24 mouse cellular contexts compared by ENCODE assay signal in genomic region chr11:94941776-94942175, GRCm38 (mm10). TPM values are rescaled to one million over a fixed set of nuclear protein-coding genes. Genes with fewer than 3 reads are reported as not detected.
DNase-seq lines count a peak whose midpoint lies in the region; ATAC-seq and TF ChIP-seq lines count a peak whose summit lies in the region.
"Had no signal": no experiment of that assay in that cellular context is flagged by ENCODE, and none has a peak within 500 bp of the region (broad histone marks: within the 10 kb centered on the region; RNA-seq: fewer than 3 reads in every experiment).

No protein-coding gene starts in this region.

- H3K9me3 ChIP-seq in heart, embryonic 13.5 days, result no peaks in the 10 kb centered on the region
- H3K9me3 ChIP-seq in heart, embryonic 11.5 days (replicated peaks; ENCODE audit: control insufficient read depth, low read length), result no peaks in the 10 kb centered on the region

- H3K9ac ChIP-seq in heart, embryonic 13.5 days, result peak overlapping the region; percentile 29; the same call in 1 of the 2 replicates
- H3K9ac ChIP-seq in heart, embryonic 11.5 days (ENCODE audit: low read depth, low read length), result no peak overlapping the region
- H3K9ac ChIP-seq: liver, postnatal 0 days had no signal

- H3K4me1 ChIP-seq in heart, embryonic 13.5 days, result peaks cover 40% of the 10 kb centered on the region
- peaks cover 10% of the 10 kb centered on the region; the same call in 1 of the 2 replicates for H3K4me1 ChIP-seq in heart, embryonic 11.5 days (ENCODE audit: control insufficient read depth, insufficient read depth, low read length)
- 0 out of 2 replicates have a peak, but pooled peaks cover 5% of the 10 kb centered on the region for H3K4me1 ChIP-seq in embryonic fibroblast, embryonic 13.5 days (ENCODE audit: control insufficient read depth, insufficient read depth, low read length)

- no peak for DNase-seq in layer of hippocampus, adult 2 months (ENCODE audit: low spot score in 2 of 2)
- no peak for DNase-seq in layer of hippocampus, adult 18-20 months (ENCODE audit: low spot score in 2 of 2)
- DNase-seq in yolk sac, embryonic 10.5 days (ENCODE audit: low spot score), result peak; percentile 76
- no peak for DNase-seq in embryo, embryonic 10.5 days (ENCODE audit: low spot score)
- DNase-seq: heart, adult 2 months; right cerebral cortex, postnatal 25 days had no signal

- H3K4me2 ChIP-seq in heart, embryonic 13.5 days, result peak overlapping the region; percentile 10; the same call in 1 of the 2 replicates
- H3K4me2 ChIP-seq in heart, embryonic 11.5 days, result no peak overlapping the region
- H3K4me2 ChIP-seq: midbrain, embryonic 11.5 days had no signal

- peak overlapping the region; percentile 86 for H3K27ac ChIP-seq in heart, embryonic 13.5 days (replicated peaks)
- H3K27ac ChIP-seq in heart, embryonic 11.5 days (ENCODE audit: low read depth, low read length), result no peak overlapping the region
- no peak overlapping the region; the same call in 1 of the 2 replicates for H3K27ac ChIP-seq in layer of hippocampus, adult 2 months
- peak overlapping the region; percentile 87 for H3K27ac ChIP-seq in embryonic fibroblast, embryonic 13.5 days (ENCODE audit: insufficient read depth, low read length)
- H3K27ac ChIP-seq: heart, adult 2 months; macrophage had no signal

- TF ChIP-seq CTCF in layer of hippocampus, adult 2 months (conservative IDR thresholded peaks at IDR 0.05), result no peak
- TF ChIP-seq CTCF in embryonic fibroblast, embryonic 13.5 days (IDR thresholded peaks at IDR 0.05; ENCODE audit: borderline replicate concordance, insufficient read depth, low read length), result no peak

- H3K4me3 ChIP-seq in heart, embryonic 13.5 days, result no peak overlapping the region
- no peak overlapping the region for H3K4me3 ChIP-seq in heart, embryonic 11.5 days (ENCODE audit: low read depth, low read length)
- peak overlapping the region; percentile 31; the same call in 1 of the 2 replicates for H3K4me3 ChIP-seq in layer of hippocampus, adult 2 months
- no peak overlapping the region for H3K4me3 ChIP-seq in embryonic fibroblast, embryonic 13.5 days (ENCODE audit: insufficient read depth, low read length)
- H3K4me3 ChIP-seq: erythroblast, embryonic 14.5 days; heart, adult 2 months had no signal

- peaks cover 84% of the 10 kb centered on the region for H3K27me3 ChIP-seq in heart, embryonic 13.5 days (replicated peaks)
- H3K27me3 ChIP-seq in heart, embryonic 11.5 days (ENCODE audit: control insufficient read depth, insufficient read depth, low read length), result peaks cover 17% of the 10 kb centered on the region
- H3K27me3 ChIP-seq: Patski had no signal

- WGBS in heart, embryonic 13.5 days, result 69% methylated on average over 8 of the region's 8 CpGs
- 70% methylated on average over 8 of the region's 8 CpGs for WGBS in heart, embryonic 11.5 days (ENCODE audit: insufficient replicate concordance)

- TF ChIP-seq POLR2A in embryonic fibroblast, embryonic 13.5 days (IDR thresholded peaks at IDR 0.05; ENCODE audit: low read depth, low read length), result no peak

- peaks cover 71% of the 10 kb centered on the region for H3K36me3 ChIP-seq in heart, embryonic 13.5 days
- H3K36me3 ChIP-seq in heart, embryonic 11.5 days (ENCODE audit: control insufficient read depth, insufficient read depth, low read length), result no peaks in the 10 kb centered on the region

- no peak for ATAC-seq in heart, embryonic 13.5 days (ENCODE audit: extremely low read depth, insufficient number of reproducible peaks, low FRiP score, low TSS enrichment)
- ATAC-seq in heart, embryonic 11.5 days (replicated peaks; ENCODE audit: insufficient number of reproducible peaks, low FRiP score, low TSS enrichment), result no peak
- ATAC-seq: activated CD4-positive, CD25-positive, alpha-beta regulatory T cell, adult 4 months; Patski had no signal

RNA-seq across cellular contexts. Expression of gene Col1a1, which starts 5.8 kb away (rescaled TPM):
- 415 and 595 TPM in 2 replicates for polyA plus RNA-seq in heart, embryonic 13.5 days (2015; fragmentation: Nextera tagmentation; extraction: Ambion mirVana)
- polyA plus RNA-seq in heart, embryonic 11.5 days (2014; fragmentation: Nextera tagmentation; extraction: Ambion mirVana), result 129 and 157 TPM in 2 replicates
- 10 to 100 TPM in 1 of 2 experiments, 1 to 10 TPM in 1; 9.6 to 14.0 TPM for total RNA-seq in layer of hippocampus, adult 2 months (2021)
- 1 to 10 TPM; 4.3 to 5.2 TPM for total RNA-seq in layer of hippocampus, adult 18-20 months (2021)
- 6,098 and 7,850 TPM in 2 replicates for polyA plus RNA-seq in embryonic fibroblast, embryonic 13.5 days (2011; ENCODE audit: insufficient read length, low read depth, missing spikeins)

RNA-seq across cellular contexts. Expression of gene Hils1, which starts 25.6 kb away (rescaled TPM):
- polyA plus RNA-seq in heart, embryonic 13.5 days (2015; fragmentation: Nextera tagmentation; extraction: Ambion mirVana), result 0.23 TPM in 1 of 2 replicates, not detected in the other
- 0.24 TPM in 1 of 2 replicates, not detected in the other for polyA plus RNA-seq in heart, embryonic 11.5 days (2014; fragmentation: Nextera tagmentation; extraction: Ambion mirVana)
- total RNA-seq in layer of hippocampus, adult 2 months (2021), result not detected
- total RNA-seq in layer of hippocampus, adult 18-20 months (2021), result not detected
- not detected in 2 replicates for polyA plus RNA-seq in embryonic fibroblast, embryonic 13.5 days (2011; ENCODE audit: insufficient read length, low read depth, missing spikeins)
- total RNA-seq: adrenal gland, postnatal 4 days; gastrocnemius, postnatal 14 days; heart, adult 2 months; layer of hippocampus, adult 8-10 months; left cerebral cortex, adult 8-10 months had no signal
- polyA plus RNA-seq: activated CD4-positive, CD25-positive, alpha-beta regulatory T cell, adult 4 months; C2C12; cortical plate, adult 2 months; erythroblast, embryonic 14.5 days; hindbrain, embryonic 11.5 days; kidney, postnatal 0 days; liver, postnatal 0 days; macrophage; midbrain, embryonic 11.5 days; neural tube, embryonic 14.5 days; Patski had no signal

RNA-seq across cellular contexts. Expression of gene Sgca, which starts 34.4 kb away (rescaled TPM):
- polyA plus RNA-seq in heart, embryonic 13.5 days (2015; fragmentation: Nextera tagmentation; extraction: Ambion mirVana), result 27.0 and 29.2 TPM in 2 replicates
- 24.7 and 25.3 TPM in 2 replicates for polyA plus RNA-seq in heart, embryonic 11.5 days (2014; fragmentation: Nextera tagmentation; extraction: Ambion mirVana)
- total RNA-seq in layer of hippocampus, adult 2 months (2021), result under 1 TPM in 1 of 2 experiments, not detected in 1; 0.44 TPM
- under 1 TPM in 1 of 2 experiments, not detected in 1; 0.27 TPM for total RNA-seq in layer of hippocampus, adult 18-20 months (2021)
- not detected in 2 replicates for polyA plus RNA-seq in embryonic fibroblast, embryonic 13.5 days (2011; ENCODE audit: insufficient read length, low read depth, missing spikeins)
- polyA plus RNA-seq: erythroblast, embryonic 14.5 days; macrophage; midbrain, embryonic 11.5 days; neural tube, embryonic 14.5 days had no signal

RNA-seq across cellular contexts. Expression of gene Ppp1r9b, which starts 49.1 kb away (rescaled TPM):
- 6.5 and 6.8 TPM in 2 replicates for polyA plus RNA-seq in heart, embryonic 13.5 days (2015; fragmentation: Nextera tagmentation; extraction: Ambion mirVana)
- 11.4 and 16.3 TPM in 2 replicates for polyA plus RNA-seq in heart, embryonic 11.5 days (2014; fragmentation: Nextera tagmentation; extraction: Ambion mirVana)
- total RNA-seq in layer of hippocampus, adult 2 months (2021), result 100 to 1,000 TPM; 967 to 974 TPM
- total RNA-seq in layer of hippocampus, adult 18-20 months (2021), result 1,000 to 10,000 TPM in 1 of 2 experiments, 100 to 1,000 TPM in 1; 993 to 1,036 TPM
- polyA plus RNA-seq in embryonic fibroblast, embryonic 13.5 days (2011; ENCODE audit: insufficient read length, low read depth, missing spikeins), result 44.3 and 61.7 TPM in 2 replicates

Comparison
In these comparisons a context has a peak if more than half of its experiments do, and no peak if none do; other contexts are left out.
1. H3K27ac ChIP-seq: peak in heart, embryonic 13.5 days (single experiment) and embryonic fibroblast, embryonic 13.5 days (single experiment); none in heart, embryonic 11.5 days (single experiment) and layer of hippocampus, adult 2 months (single experiment).
2. RNA of gene Col1a1, which starts 5.8 kb away (polyA plus RNA-seq): 6,098 to 7,850 TPM in embryonic fibroblast, embryonic 13.5 days; 415 to 595 TPM in heart, embryonic 13.5 days and 129 to 157 TPM in heart, embryonic 11.5 days; every median in the first group is over 10 times any median in the second.
3. RNA of gene Sgca, which starts 34.4 kb away (polyA plus RNA-seq): 27.0 to 29.2 TPM in heart, embryonic 13.5 days and 24.7 to 25.3 TPM in heart, embryonic 11.5 days; not detected in embryonic fibroblast, embryonic 13.5 days; every median in the first group is over 10 times any median in the second.